Mouse (Mus musculus) gastrocnemius, postnatal 25 days (tissue): ENCODE results near the gene Npepl1. TPM values are rescaled to one million over a fixed set of nuclear protein-coding genes. Genes with fewer than 3 reads are reported as not detected.

Source experiments
- DNase-seq: peaks from one replicate; pipeline ENCODE4 v3.0.0; 2022
- long read RNA-seq, 2 experiments: library from polyadenylated mRNA; stranded (forward); transcript quantifications; one replicate each; pipeline ENCODE4 v2.0.0; 2021
- total RNA-seq, 2 experiments: library from RNA; stranded (reverse); gene quantifications; 1 replicate in 1 of 2; 2 replicates in 1 of 2; pipeline ENCODE4 v1.2.3; 2021

Gene Npepl1
- 10 to 100 TPM; 52.0 to 58.8 TPM for total RNA-seq
- long read RNA-seq, experiment 1, transcript Npepl1-201 (12 exons, 2,467 nt) = major isoform, 85 of 140 reads
- long read RNA-seq, experiment 1, partial matches to known transcripts = 47 of 140 reads
- long read RNA-seq, experiment 1, other reads (novel, unspliced or antisense) = 8 of 140 reads
- long read RNA-seq, experiment 2, transcript Npepl1-201 (12 exons, 2,467 nt) = major isoform, 105 of 143 reads
- long read RNA-seq, experiment 2, partial matches to known transcripts = 34 of 143 reads
- long read RNA-seq, experiment 2, other reads (novel, unspliced or antisense) = 4 of 143 reads

DNA sequence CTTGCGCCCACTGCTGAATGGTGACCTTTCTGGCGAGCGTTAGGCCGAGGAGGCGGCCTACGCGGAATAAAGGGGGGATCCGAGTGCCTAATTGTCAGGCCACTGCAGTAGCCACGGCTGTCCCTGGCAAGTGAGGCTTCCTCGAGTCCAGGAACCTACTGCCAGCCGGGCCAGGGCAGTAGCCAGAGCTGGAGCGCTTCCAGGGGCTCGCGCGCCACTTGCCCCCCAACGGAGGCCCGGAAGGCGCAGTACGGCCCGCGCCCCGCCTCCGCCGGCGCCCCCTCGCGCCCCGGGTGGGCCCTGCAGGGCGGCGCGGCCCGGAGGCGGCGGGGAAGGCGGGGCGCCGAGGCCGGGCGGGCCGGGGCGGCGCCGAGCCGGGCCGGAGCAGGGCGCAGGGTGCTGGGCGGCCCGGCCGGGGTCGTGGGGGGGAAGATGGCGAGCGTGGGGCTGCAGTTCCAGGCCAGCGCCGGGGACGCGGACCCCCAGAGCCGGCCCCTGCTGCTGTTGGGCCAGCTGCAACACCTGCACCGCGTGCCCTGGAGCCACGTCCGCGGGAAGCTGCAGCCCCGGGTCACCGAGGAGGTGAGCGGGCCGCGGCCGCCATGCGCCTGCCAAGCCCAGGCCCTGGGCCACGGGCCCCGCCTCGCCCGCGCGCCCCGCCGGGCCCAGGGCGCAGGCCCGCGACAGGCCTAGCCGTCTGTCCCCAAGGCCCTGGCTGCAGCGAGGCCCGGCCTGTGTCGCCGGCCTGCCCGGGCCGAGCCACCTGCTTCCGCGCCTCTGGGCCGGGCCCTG lies at the start of gene Npepl1:
Npepl1 (plus strand) TSS at position 359 of the 792 bp plus-strand sequence.
- peak; percentile 81 for DNase-seq

DNA sequence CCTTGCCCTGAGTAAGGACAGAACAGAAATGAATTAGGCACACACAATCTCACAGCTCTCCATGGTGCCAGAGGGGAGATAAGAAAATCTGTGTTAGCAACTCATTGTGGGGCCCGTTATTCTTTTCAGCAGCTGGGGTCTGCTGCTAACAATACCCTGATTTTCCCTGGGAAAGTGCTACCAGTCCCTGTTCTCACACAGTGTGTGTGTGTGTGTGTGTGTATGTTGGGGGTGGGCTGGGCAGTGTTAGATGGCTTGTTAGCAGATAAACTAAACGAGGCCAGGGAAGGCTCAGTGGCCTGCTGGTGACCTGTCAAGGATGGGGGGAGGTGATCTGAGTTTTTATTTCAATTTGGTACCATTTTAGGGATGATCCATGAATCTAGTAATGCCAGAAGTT lies 48.9 kb upstream of the Npepl1 start:
- no peak for DNase-seq

DNA sequence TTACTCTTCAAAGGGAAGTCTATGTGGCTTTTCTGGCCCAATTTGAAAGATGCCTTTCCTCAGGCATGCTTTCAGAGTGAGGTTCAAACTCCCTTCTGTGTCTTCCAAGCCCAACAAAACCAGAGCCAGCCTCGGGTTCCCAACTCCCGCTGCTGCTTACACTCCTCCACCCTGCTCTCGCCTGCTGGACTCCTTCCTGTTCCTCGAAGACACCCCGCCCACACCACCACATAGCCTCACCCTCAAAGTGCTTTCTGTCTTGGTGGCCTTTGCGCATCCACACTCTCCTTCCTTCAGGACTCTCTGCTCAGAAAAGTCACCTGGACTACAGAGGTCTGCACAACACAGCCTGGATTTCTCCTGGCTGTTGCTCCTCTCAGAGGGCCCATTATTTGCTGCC lies 47.1 kb upstream of the Npepl1 start:
- peak; percentile 33 for DNase-seq

DNA sequence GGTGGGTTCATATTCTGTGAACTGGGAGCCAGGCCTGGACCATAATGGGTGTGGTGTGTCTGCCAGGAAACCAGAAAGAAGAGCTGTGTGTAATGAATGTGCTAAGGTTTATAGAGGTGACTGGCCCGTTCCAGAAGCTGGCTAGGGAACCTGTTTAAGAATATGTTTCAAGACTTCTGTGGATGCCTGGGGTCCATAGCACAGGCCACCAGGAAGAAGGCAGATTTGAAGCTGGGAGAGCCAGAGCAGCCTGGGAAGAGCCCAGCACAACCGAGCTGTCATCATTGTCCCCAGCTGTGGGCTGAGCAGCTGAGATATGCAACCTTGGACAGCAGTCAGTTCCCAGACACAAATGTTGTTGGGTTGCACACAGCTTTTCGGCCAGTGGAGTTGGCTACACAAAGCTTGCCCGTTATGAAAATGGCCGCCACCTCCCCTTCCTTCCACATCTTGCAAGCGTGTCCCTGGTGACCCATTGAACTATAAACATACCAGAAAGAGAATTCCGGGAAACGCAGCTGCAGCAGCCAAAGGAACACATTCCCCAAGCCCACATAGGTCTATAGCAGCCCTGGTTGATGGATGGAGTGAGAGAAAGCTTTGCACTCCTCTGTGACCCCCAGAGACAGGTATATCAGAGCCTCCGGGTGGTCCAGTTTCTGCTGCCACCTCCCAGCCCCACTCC lies 46.5 kb upstream of the Npepl1 start:
- peak; percentile 19 for DNase-seq

DNA sequence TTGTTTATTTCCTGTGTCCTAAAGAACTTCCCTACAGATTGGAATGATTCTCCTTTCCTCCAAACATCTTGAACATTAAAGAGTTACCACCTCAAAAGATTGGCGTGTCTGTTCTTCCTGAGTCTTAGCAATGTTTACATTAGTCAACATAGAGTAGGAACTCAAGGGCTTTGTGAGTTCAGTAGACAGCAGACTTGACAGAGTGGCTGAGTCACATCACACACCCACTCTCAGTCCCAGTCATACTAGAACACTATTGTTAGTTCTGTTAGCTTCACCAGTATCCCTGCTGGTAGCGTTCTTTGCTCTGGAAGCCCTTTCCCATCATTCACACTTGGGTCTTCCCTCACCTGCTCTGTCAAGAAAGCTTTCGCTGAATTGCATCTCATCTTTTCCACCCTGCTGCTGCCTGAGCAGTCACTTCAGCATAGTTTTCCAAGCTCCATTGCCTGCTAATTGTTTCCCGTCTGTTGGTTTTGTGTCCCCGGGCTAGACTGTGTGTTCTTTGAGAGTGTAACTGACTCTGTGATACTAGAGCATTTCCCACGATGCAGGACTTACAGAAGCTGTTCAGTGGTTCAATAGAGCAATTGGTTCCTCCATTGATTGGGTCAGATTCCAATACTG lies 42.2 kb upstream of the Npepl1 start:
- DNase-seq = no peak

DNA sequence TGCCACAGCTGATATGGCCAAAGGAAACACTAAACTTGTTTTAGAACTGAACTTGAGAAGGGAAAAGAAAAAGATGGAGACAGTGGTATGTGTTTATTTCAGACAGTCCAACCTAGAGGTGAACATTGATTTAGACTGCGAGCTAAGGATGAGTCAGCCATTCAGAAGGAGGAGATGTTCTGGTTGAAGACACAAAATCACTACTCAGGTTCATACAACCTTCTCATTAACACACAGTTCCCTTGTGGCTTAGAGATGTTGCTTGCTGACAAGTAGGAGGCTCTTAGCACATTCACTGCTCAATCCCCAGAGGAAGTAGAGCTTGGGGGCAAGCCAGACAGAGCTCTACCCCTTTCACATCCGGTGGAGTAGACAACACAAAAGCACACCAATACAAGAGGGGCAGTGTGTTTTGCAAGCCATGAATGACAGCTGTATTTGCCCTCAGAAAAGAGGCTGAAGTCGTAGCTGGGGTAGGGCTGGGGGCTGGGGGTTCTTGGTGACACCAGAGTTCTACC lies 40.6 kb upstream of the Npepl1 start:
- DNase-seq = no peak

DNA sequence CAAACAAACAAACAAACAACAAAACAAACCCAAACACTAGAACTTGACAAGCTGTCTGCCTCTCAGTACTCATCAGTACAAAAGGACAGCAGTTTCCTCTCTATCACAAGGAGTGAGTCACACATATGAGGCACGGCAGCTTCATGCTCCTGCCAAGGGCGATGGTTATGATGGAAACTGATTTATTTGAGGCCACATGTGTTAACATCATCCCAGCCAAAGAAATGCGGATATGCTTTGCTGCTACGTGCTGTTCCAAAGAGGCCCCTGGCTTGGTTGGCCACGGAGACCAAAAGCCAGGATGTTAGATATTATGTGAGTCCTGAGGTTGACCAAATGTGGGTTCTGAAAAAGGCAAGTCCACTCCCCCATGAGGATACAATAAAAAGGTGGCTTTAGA lies 38.7 kb upstream of the Npepl1 start:
- peak; percentile 43 for DNase-seq

DNA sequence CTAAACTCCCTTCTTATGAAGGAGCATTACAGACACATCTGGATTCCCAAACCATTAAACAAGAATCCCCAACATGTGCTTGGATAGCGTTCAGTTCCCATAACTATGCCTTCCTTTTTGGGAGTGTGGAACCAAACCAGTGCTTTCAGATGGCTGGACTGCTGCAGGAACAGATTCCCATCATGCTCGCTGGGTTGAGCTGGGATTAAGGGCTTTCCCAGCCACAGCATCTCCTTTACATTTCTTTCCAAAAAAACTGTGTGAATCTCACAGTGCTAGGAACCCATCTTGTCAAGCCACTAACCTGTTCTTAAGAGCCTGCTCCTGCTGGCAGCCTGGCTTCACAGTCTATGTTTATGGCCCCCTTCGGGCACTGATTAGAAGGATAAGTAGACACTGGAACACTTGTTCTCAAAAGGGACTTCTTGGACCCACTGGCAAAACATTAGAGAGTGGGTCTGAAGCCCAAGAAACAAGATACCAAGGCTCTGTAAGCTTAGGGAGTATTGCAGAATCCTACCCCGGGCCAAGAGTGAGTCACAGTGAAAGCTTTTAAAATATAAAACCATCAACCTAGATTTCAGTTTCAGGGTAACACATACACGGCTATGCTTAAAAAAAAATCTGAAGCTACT lies 36.9 kb upstream of the Npepl1 start:
- peak; percentile 28 for DNase-seq

DNA sequence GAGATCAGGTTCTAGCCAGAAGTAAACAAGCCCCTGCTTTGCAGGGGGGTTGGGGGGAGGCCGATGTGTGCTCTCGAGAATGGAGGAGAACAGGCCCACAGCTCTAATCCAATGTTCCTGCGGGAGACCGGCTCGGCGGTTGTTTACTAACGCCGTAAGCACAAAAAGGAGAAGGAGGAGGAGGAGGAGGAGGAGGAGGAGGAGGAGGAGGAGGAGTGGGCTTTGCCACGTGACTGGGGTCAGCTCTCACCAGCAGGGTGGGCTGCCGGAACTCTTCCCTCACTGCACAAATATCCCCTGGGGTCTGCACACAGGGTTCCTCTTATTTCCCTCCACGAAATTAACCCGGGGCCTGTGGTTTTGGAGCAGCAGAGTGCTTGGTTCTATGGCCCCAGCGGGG lies 35.5 kb upstream of the Npepl1 start:
- no peak for DNase-seq

DNA sequence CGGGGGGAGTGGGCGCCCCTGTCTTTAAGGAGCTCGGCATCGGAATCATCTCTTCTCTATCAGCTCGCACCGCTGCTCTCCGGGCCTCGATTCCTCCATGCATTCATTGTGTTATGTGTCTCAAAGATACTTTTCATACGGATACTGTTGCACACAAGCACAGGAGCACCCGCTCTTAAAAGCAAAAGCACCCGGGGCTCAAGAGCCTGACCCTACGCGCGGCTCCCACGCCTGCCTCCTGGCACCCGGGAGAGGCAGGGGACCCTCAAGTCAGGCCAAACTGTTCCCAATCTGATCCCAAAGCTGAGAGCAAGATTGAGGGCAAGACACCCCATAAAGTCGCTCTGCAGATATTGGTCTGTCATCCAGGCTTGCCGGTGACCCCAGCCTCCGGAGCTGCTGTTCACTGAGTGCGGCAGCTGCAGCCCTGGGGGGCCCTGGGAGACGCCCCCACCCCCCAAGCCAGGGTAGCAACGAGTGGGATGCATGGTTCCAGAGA lies 35.0 kb upstream of the Npepl1 start:
- DNase-seq = no peak

DNA sequence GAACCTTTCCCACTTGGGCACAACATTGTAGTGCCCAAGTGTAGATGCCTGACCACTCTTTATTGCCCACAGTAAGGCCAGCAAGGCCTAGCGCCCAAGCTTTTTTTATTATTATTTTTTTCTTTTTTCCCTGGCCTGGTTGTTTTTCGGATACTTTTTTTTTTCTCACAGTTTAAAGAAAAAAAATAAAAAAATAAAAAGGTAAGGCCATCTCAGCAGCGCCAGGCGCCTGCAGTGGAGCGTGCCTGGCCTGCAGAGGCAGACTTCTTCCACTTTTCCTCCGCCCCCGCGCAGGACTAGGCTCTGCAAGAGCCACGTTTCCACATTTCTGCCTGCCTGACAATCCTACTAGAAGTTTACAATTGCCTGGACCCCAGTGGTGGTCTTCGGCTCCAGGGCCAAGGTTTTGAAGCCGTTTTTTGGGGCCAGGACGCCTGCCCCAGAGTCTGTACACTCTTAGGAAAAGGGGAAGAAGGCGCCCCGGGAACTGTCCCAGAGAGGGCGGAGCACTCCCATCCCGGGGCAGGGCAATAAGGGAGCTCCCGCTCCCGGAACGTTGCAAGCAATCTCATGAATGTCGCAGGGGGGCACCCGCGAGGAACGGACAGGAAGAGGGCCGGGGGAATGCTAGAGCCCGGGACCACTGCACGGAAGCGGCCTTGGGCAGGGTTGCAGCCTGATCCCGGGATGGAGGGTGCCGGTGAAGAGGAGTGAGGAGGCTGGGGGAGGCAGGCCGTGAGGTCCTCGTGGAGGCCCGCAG lies 34.3 kb upstream of the Npepl1 start, which contains the start of gene Stx16:
Stx16 (plus strand) TSS at position 636 of the 760 bp plus-strand sequence.
- DNase-seq = peak; percentile 92

DNA sequence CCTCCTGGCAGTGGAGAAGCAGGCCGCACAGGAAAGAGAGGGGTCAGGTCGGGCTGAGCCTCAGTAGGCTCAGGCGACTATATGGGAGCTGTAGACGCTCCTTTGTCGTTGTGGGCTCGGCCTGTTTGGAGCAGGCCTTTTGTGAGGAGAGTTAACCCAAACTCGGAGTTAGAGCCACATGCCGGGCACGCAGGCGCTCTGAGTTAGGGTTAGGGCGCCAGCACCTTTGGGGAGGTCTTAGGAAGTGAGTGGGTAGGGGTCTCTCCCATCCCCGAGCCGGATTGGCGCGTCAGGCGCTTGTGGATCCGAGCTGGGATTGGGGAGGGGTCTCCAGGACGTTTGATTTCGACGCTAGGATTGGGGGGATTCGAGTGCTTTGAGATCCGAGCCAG lies 33.7 kb upstream of the Npepl1 start:
- DNase-seq = no peak

DNA sequence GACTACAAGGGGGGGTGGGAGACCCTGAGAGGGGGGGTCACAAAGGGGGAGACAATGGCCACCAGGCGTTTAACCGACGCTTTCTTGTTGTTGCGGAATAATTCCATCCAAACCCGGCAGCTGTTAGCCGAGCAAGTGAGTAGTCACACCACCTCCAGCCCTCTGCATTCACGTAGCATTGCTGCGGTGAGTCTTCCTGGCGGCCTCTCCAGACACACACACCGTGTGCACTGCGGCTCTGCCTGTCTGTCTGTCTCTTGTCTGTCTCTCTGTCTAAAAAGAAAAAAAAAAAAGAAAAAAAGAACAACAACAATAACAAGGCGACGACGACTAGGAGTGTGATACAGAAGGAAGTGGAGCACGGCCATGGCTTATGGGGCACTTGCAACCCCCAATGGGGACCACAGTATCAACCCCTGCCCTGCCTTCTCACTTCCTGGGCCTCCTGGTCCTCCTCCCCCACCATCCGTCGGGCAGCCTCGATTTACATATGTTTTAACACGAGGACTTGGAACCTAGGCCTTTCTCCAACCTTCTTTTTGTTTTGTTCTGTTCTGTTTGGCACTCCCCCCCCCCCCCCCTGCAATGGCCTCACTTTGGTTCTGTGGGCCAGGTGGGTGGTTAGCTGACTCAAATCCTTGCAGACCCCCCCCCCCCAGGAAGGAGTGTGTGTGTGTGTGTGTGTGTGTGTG lies 33.0 kb upstream of the Npepl1 start:
- no peak for DNase-seq

DNA sequence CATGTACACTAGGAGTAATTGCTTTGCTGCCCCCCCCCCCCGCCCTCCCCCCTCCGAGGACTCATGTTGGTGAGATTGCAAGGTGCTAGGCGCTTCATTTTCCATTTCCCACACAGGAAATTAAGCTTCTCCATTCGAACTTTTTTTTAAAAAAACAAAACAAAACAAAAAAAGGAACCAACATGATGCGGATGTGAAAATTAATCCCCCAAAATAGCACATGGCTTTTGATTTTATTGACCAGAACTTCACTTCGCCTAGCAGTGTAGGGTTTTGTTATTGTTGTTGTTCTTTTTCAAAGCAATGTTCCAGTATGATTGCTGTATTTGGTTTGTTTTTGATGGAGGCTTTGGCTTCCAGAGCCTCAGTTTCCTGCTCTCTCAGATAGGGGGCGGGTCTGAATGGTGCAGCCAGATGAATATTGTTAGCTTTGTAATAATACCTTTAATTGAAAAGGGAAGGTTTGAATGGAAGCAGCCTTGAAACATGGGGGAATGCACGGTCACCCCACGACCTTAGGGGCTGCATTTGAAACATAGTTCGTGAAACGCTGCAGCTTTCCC lies 32.3 kb upstream of the Npepl1 start:
- no peak for DNase-seq

DNA sequence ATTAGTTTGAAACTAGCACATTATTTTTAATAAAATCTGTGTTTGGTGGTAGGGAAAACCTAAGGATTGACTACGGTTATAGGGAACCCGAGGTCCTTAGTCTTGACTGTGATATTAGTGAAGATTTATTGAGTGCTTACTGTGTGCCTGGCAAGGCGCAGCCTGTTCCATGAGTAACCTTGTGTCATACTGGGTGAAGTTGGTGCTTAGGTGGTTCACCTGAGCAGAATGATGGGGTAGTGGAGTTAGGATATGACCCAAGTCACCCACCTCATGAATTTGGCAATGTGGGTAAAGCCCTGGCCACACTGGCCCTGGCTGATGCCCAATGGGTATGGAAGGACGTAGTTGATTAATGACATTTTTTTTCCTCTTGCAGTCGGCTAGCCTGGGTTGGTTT lies 28.3 kb upstream of the Npepl1 start:
- DNase-seq = no peak

DNA sequence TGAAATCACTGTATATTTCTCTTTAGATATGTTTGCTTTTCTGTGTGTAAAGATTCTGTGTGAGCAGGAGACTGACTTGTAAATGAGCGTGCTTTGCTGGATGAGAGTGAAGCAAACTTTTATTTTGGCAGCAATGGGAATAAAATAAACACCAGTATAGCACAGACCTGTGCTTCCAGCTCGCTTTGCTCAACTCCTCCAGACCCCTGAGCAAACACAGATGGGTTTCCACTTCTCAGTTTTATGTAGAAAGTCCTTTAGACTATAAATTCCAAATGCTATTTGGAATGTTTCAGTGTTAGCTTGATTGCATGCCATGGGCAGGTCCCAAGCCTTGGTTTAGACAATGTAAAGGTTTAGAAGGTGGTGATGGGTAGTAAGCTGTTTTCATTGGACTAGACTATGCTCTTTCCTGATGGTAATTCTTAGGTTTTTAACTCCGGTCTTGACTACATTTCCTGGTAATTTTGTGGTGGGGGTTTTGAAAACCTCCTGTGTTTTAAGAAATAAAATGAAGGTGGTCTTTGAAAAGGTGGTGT lies 27.7 kb upstream of the Npepl1 start:
- DNase-seq = no peak

DNA sequence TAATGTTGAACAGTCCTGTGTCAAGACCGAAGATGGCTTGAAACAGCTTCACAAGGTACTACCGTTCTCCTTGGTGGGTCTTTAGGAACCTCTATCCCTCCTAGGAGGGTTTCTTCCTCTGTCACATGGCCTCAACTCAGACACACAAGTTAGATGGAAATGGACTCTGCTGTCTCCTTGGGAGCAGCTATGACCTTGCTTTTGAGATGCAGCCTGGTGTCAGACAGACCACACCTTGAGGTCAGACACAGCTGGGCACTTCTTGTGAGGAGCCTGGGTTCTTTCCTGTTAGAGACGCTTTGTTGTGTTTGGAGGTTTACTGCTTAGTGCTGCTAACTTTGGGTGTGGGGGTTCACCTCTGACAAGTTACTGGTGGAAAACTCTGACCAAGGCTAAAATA lies 15.1 kb upstream of the Npepl1 start:
- no peak for DNase-seq

DNA sequence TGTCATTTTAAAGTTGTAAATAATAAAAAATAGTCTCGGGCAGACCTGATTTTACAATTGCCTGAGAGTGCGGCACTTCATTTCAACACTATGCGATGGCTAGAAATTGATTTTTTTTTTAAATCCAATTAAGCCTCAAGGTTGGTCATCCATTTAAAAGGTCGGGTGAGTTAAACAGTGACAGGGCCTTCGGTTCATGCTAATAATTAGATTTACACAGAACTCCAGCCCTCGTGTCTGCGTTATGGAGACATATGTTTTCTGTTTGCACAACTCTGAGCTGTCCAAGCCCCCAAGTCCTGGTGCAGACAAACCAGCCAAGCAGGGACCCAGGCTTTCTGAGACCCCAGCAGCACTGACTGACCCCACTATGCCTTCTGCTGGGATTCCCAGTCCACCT lies 7.8 kb upstream of the Npepl1 start:
- no peak for DNase-seq

DNA sequence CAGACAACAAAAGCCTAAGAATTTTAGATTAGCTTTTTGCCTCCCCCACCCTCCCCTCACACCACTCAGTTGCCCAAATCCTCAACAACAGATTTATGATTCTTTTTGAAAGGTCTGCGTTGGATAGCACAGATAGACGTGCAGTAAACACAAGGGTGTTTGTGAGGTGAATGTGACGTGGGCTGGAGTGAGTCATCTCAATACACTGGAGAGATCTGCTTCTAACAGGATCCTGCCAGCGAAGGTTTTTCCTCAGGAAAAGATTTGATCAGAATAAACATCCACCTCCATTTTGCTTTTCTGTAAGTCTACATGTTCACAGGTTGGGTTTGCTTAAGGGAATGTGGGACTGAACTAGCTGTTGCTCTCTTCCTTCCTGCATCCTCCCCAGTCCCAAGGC lies 6.6 kb upstream of the Npepl1 start:
- no peak for DNase-seq

DNA sequence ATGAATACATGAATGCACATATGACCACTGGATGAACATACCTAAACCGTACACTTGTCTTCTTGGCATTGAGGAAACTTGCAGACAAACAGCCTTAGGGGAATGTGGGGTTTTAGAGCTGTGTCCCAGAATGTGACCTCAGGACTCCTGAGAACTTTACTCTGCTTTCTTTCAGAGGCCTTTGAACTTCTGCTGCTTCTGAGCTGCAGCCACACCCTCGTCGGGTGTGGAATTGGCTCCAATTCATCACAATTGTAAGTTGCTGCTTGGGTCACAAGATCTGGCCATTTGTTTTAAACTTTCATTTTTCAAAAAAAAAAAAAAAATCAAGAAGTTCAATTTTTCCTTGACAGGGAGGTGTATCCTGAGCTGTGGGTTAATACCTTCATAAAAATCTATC lies 2.8 kb upstream of the Npepl1 start:
- DNase-seq = no peak
